Mouse (Mus musculus) layer of hippocampus, adult 18-20 months (tissue): Measurements from ENCODE around the gene Supt6. TPM values are rescaled to one million over a fixed set of nuclear protein-coding genes. Genes with fewer than 3 reads are reported as not detected.

Source experiments
- microRNA-seq, 2 experiments: library from miRNA; unstranded; fragments of <30 nt; microRNA quantifications; one replicate each; pipeline ENCODE4 v1.2.0; 2021
- total RNA-seq, 2 experiments: library from RNA; stranded (reverse); gene quantifications; 2 replicates each; pipeline ENCODE4 v1.2.3; 2021

Gene Supt6
- total RNA-seq, 2 experiments from 2014 or later: 123 to 126 TPM

Small RNA genes lying within 50 kb of the gene (microRNA-seq; reads per million reads assigned to microRNA genes)
- gene Mir7653: 0.39 to 0.49 reads per million in 2 experiments

Other genes starting within 250 kb of the Supt6 start
- 1 to 10 TPM; 5.0 TPM for gene Dhrs13, start 213.7 kb downstream of the Supt6 start, total RNA-seq
- gene Flot2, start 208.1 kb downstream of the Supt6 start, total RNA-seq: 10 to 100 TPM; 73.6 to 75.9 TPM
- 10 to 100 TPM; 19.2 to 19.7 TPM for gene Eral1, start 165.6 kb downstream of the Supt6 start, total RNA-seq
- 10 to 100 TPM; 29.7 to 30.5 TPM for gene Fam222b, start 151.3 kb downstream of the Supt6 start, total RNA-seq
- 1 to 10 TPM; 8.3 to 9.8 TPM for gene Traf4, start 80.4 kb downstream of the Supt6 start, total RNA-seq
- gene Nek8, start 69.3 kb downstream of the Supt6 start, total RNA-seq: 1 to 10 TPM; 2.6 to 4.1 TPM
- gene Tlcd1, start 69.3 kb downstream of the Supt6 start, total RNA-seq: 10 to 100 TPM; 16.8 to 17.5 TPM
- 100 to 1,000 TPM; 770 to 803 TPM for gene Rpl23a, start 62.4 kb downstream of the Supt6 start, total RNA-seq
- gene Rab34, start 57.6 kb downstream of the Supt6 start, total RNA-seq: 10 to 100 TPM; 22.5 to 25.8 TPM
- gene Proca1, start 52.6 kb downstream of the Supt6 start, total RNA-seq: 1 to 10 TPM; 3.4 to 4.4 TPM
- gene Sdf2, start 241 bp downstream of the Supt6 start, total RNA-seq: 10 to 100 TPM; 65.5 to 71.2 TPM
- gene 2610507B11Rik, start 15.8 kb upstream of the Supt6 start, total RNA-seq: 100 to 1,000 TPM; 183 to 188 TPM
- gene BC030499, start 44.9 kb upstream of the Supt6 start, total RNA-seq: 1 to 10 TPM; 7.4 TPM
- gene Spag5, start 55.5 kb upstream of the Supt6 start, total RNA-seq: 1 to 10 TPM; 5.7 to 7.1 TPM
- 100 to 1,000 TPM; 856 to 892 TPM for gene Aldoc, start 77.0 kb upstream of the Supt6 start, total RNA-seq
- 10 to 100 TPM; 59.0 to 62.0 TPM for gene Pigs, start 82.4 kb upstream of the Supt6 start, total RNA-seq
- gene Unc119, start 97.5 kb upstream of the Supt6 start, total RNA-seq: 10 to 100 TPM; 33.0 to 33.5 TPM
- gene Foxn1, start 140.6 kb upstream of the Supt6 start, total RNA-seq: not detected
- gene Slc13a2, start 176.2 kb upstream of the Supt6 start, total RNA-seq: not detected
- 10 to 100 TPM; 10.9 to 11.7 TPM for gene Slc46a1, start 219.7 kb upstream of the Supt6 start, total RNA-seq